Mouse (Mus musculus) limb, embryonic 10.5 days (tissue): ENCODE measurements at regions not wholly inside any gene's neighbourhood (a gene's known extent, or its start where the extent isn't known, plus 50 kb on each side); places are given as distances from the start of the nearest gene placed in this dataset. TPM values are rescaled to one million over a fixed set of nuclear protein-coding genes. Genes with fewer than 3 reads are reported as not detected.
A peak's percentile ranks its signal among the peaks of the same experiment; 100 is the strongest.

Experiments used
- DNase-seq: peaks from one replicate; pipeline ENCODE4 v3.0.0-alpha.2; 2017; ENCODE audit warnings: low spot score
- H3K27ac ChIP-seq: fragments of 300-500 bp; sonication (generic); 2 replicates; pipeline ENCODE4 v1.5.1; 2016; ENCODE audit warnings: mild to moderate bottlenecking
- H3K27me3 ChIP-seq: fragments of 300-500 bp; sonication (generic); 2 replicates; pipeline ENCODE4 v1.6.1; 2016; ENCODE audit warnings: low read depth, mild to moderate bottlenecking; ENCODE audit not compliant: poor library complexity, severe bottlenecking
- H3K36me3 ChIP-seq: fragments of 300-500 bp; sonication (generic); 2 replicates; pipeline ENCODE4 v1.6.1; 2016; ENCODE audit warnings: mild to moderate bottlenecking, moderate library complexity
- H3K4me1 ChIP-seq: fragments of 300-500 bp; sonication (generic); 2 replicates; pipeline ENCODE4 v1.6.1; 2016
- H3K4me3 ChIP-seq: fragments of 300-500 bp; sonication (generic); 2 replicates; pipeline ENCODE4 v1.5.1; 2016; ENCODE audit warnings: mild to moderate bottlenecking, moderate library complexity
- H3K9me3 ChIP-seq: fragments of 300-500 bp; sonication (generic); replicated peaks from 2 replicates; pipeline ENCODE4 v1.6.1; 2016; ENCODE audit warnings: mild to moderate bottlenecking
- WGBS: fragments of 180-500 bp; shearing (Covaris S2); methylation state at CpG from one replicate; pipeline ENCODE4 v1.1.7; 2016; 5-methylcytosine and 5-hydroxymethylcytosine counted together
- microRNA-seq: library from miRNA; unstranded; fragments of <30 nt; microRNA quantifications from one replicate; pipeline ENCODE4, GENCODE M21; 2017

GRCm38 (mm10) chr16:77684521-77684920, 82.6 kb upstream of the Gm11146 start:
- H3K27me3 ChIP-seq, result no peaks in the 10 kb centered on the region
- no peaks in the 10 kb centered on the region for H3K4me1 ChIP-seq
- WGBS, result 92% methylated on average over 2 of the region's 2 CpGs
- no peak overlapping the region for H3K27ac ChIP-seq
- H3K4me3 ChIP-seq, result no peak overlapping the region
- no peaks in the 10 kb centered on the region for H3K9me3 ChIP-seq
- no peak for DNase-seq
- no peaks in the 10 kb centered on the region for H3K36me3 ChIP-seq

GRCm38 (mm10) chr16:77679234-77679633, 77.3 kb upstream of the Gm11146 start:
- Histone ChIP-seq H3K9me3 (no peaks in the 10 kb centered on the region), H3K4me3 (no peak overlapping the region), H3K36me3 (no peaks in the 10 kb centered on the region), H3K4me1 (peaks cover 13% of the 10 kb centered on the region), H3K27ac (no peak overlapping the region), H3K27me3 (no peaks in the 10 kb centered on the region)
- DNase-seq, result no peak
- WGBS, result 91% methylated on average over 2 of the region's 2 CpGs

- Histone ChIP-seq H3K9me3 (no peaks in the 10 kb centered on the region), H3K27ac (no peak overlapping the region), H3K4me1 (peaks cover 13% of the 10 kb centered on the region), H3K27me3 (no peaks in the 10 kb centered on the region), H3K36me3 (no peaks in the 10 kb centered on the region), H3K4me3 (no peak overlapping the region)
- 84% methylated on average over 2 of the region's 2 CpGs for WGBS
- no peak for DNase-seq
Observed at GRCm38 (mm10) chr16:77676805-77677204, 74.9 kb upstream of the Gm11146 start.

GRCm38 (mm10) chr16:77675885-77676597, 74.1 kb upstream of the Gm11146 start:
- Histone ChIP-seq H3K27ac (no peak overlapping the region; the same call in 1 of the 2 replicates), H3K36me3 (no peaks in the 10 kb centered on the region), H3K4me1 (peaks cover 13% of the 10 kb centered on the region), H3K27me3 (no peaks in the 10 kb centered on the region), H3K9me3 (no peaks in the 10 kb centered on the region), H3K4me3 (no peak overlapping the region)
- 59% methylated on average over 6 of the region's 6 CpGs for WGBS
- DNase-seq, result no peak

- Histone ChIP-seq H3K4me1 (peaks cover 9% of the 10 kb centered on the region), H3K4me3 (no peak overlapping the region), H3K9me3 (no peaks in the 10 kb centered on the region), H3K36me3 (peaks cover 4% of the 10 kb centered on the region; the same call in 1 of the 2 replicates), H3K27ac (no peak overlapping the region), H3K27me3 (no peaks in the 10 kb centered on the region)
- 89% methylated on average over 2 of the region's 2 CpGs for WGBS
- DNase-seq, result no peak
Observed at GRCm38 (mm10) chr16:77671253-77671652, 69.4 kb upstream of the Gm11146 start.

GRCm38 (mm10) chr16:77665781-77666180, 63.9 kb upstream of the Gm11146 start:
- no peak for DNase-seq
- no peaks in the 10 kb centered on the region for H3K27me3 ChIP-seq
- peaks cover 33% of the 10 kb centered on the region for H3K4me1 ChIP-seq
- no peaks in the 10 kb centered on the region for H3K9me3 ChIP-seq
- 89% methylated on average over 4 of the region's 4 CpGs for WGBS
- peaks cover 4% of the 10 kb centered on the region; the same call in 1 of the 2 replicates for H3K36me3 ChIP-seq
- no peak overlapping the region for H3K27ac ChIP-seq
- no peak overlapping the region for H3K4me3 ChIP-seq

GRCm38 (mm10) chr16:77662107-77662518, 60.2 kb upstream of the Gm11146 start:
- peaks cover 36% of the 10 kb centered on the region for H3K4me1 ChIP-seq
- no peaks in the 10 kb centered on the region for H3K9me3 ChIP-seq
- peak overlapping the region; percentile 86 for H3K27ac ChIP-seq
- no peak overlapping the region for H3K4me3 ChIP-seq
- 15% methylated on average over 4 of the region's 4 CpGs for WGBS
- peak; percentile 55 for DNase-seq
- no peaks in the 10 kb centered on the region for H3K36me3 ChIP-seq
- no peaks in the 10 kb centered on the region for H3K27me3 ChIP-seq

GRCm38 (mm10) chr16:77653306-77653705, 51.4 kb upstream of the Gm11146 start:
- Histone ChIP-seq H3K4me1 (peaks cover 8% of the 10 kb centered on the region), H3K27me3 (no peaks in the 10 kb centered on the region), H3K9me3 (no peaks in the 10 kb centered on the region), H3K4me3 (no peak overlapping the region), H3K36me3 (no peaks in the 10 kb centered on the region), H3K27ac (no peak overlapping the region)
- WGBS, result 39% methylated on average over 3 of the region's 3 CpGs
- DNase-seq, result no peak

Small RNA genes in the stretch of these regions (microRNA-seq; reads per million reads assigned to microRNA genes)
- gene Gm25025, result not detected
